ENCODE assay signal across 23 mouse cellular contexts in the genomic region with DNA sequence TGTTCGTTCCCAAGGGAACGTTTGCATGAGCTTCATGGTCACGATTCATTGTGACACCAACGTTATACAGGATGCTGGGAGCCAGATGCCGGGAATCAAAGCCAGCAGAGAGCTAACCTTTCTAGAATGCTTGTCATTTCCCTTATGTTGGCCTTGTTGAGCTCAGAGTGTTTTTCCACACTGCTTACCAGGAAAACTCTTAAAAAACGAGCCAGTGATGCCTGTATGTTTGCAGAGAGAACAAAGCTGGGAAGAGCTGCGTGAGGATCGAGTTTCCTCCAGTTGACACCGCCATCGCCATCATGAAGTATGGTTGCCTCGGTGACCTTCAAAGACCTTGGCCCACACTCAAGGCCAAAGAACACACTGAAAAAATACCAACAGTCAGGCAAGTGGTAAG. TPM values are rescaled to one million over a fixed set of nuclear protein-coding genes. Genes with fewer than 3 reads are reported as not detected.
A peak's percentile ranks its signal among the peaks of the same experiment; 100 is the strongest.
DNase-seq lines count a peak whose midpoint lies in the region; TF ChIP-seq lines count a peak whose summit lies in the region.
"Had no signal": no experiment of that assay in that cellular context is flagged by ENCODE, and none has a peak within 500 bp of the region (broad histone marks: within the 10 kb centered on the region; RNA-seq: fewer than 3 reads in every experiment).

No protein-coding gene starts in this region.

- TF ChIP-seq CTCF in kidney, adult 2 months (conservative IDR thresholded peaks at IDR 0.05; ENCODE audit: insufficient read depth, insufficient read length, low read depth, low read length): no peak
- TF ChIP-seq CTCF in small intestine, adult 2 months (IDR thresholded peaks at IDR 0.05; ENCODE audit: extremely low read depth, insufficient read length, insufficient replicate concordance, low read depth, low read length): no peak

- H3K36me3 ChIP-seq in kidney, adult 2 months (ENCODE audit: control insufficient read depth, insufficient read depth, low read length): no peaks in the 10 kb centered on the region
- no peaks in the 10 kb centered on the region for H3K36me3 ChIP-seq in small intestine, adult 2 months (ENCODE audit: control insufficient read depth, insufficient read depth, low read length)
- H3K36me3 ChIP-seq: hindbrain, embryonic 13.5 days; intestine, embryonic 15.5 days; limb, embryonic 13.5 days; neural tube, embryonic 15.5 days; stomach, embryonic 15.5 days had no signal

- H3K4me3 ChIP-seq in kidney, adult 2 months (ENCODE audit: insufficient read depth, low read depth, low read length): no peak overlapping the region
- H3K4me3 ChIP-seq in small intestine, adult 2 months (ENCODE audit: low read depth, low read length): no peak overlapping the region
- H3K4me3 ChIP-seq: hindbrain, embryonic 13.5 days; intestine, embryonic 15.5 days; limb, embryonic 13.5 days; myocyte; neural tube, embryonic 15.5 days; stomach, embryonic 15.5 days had no signal

- 33% methylated on average over 11 of the region's 11 CpGs for WGBS in kidney, adult 2 months
- 77% methylated on average over 11 of the region's 11 CpGs for WGBS in small intestine, adult 2 months

- no peak for TF ChIP-seq POLR2A in kidney, adult 2 months (IDR thresholded peaks at IDR 0.05; ENCODE audit: low read depth, low read length)
- TF ChIP-seq POLR2A in small intestine, adult 2 months (IDR thresholded peaks at IDR 0.05; ENCODE audit: low read depth, low read length): no peak

- peak; percentile 61 for DNase-seq in adrenal gland, adult 2 months
- DNase-seq in adrenal gland, postnatal 4 days (ENCODE audit: low spot score in 2 of 2): no peak
- DNase-seq in kidney, adult 2 months: peak; percentile 72
- no peak for DNase-seq in kidney, postnatal 4 days
- DNase-seq in thymus, postnatal 4 days: peak; percentile 14
- DNase-seq in thymus, postnatal 14 days: no peak
- DNase-seq in gastrocnemius, postnatal 25 days: no peak
- DNase-seq: cerebellum, adult 11-12 months; cerebellum, postnatal 36 days; heart, adult 18-20 months; layer of hippocampus, adult 9-11 months; lung, postnatal 10 days; midbrain, embryonic 14.5 days had no signal

- no peaks in the 10 kb centered on the region for H3K4me1 ChIP-seq in kidney, adult 2 months (ENCODE audit: control insufficient read depth, insufficient read depth, low read length)
- H3K4me1 ChIP-seq in small intestine, adult 2 months (ENCODE audit: control insufficient read depth, insufficient read depth, insufficient read length, low read length): peaks cover 5% of the 10 kb centered on the region; the same call in 1 of the 2 replicates
- H3K4me1 ChIP-seq: hindbrain, embryonic 13.5 days; limb, embryonic 13.5 days; neural tube, embryonic 15.5 days; stomach, embryonic 15.5 days had no signal

- no peak overlapping the region for H3K27ac ChIP-seq in kidney, adult 2 months (ENCODE audit: insufficient read depth, low read depth, low read length)
- peak overlapping the region; percentile 53 for H3K27ac ChIP-seq in small intestine, adult 2 months (ENCODE audit: insufficient read depth, low read depth, low read length)
- H3K27ac ChIP-seq: hindbrain, embryonic 13.5 days; intestine, embryonic 15.5 days; limb, embryonic 13.5 days; liver, embryonic 14.5 days; neural tube, embryonic 15.5 days; stomach, embryonic 15.5 days had no signal

- no peaks in the 10 kb centered on the region for H3K27me3 ChIP-seq in kidney, adult 2 months (replicated peaks; ENCODE audit: control insufficient read depth, insufficient read depth, low read length)
- no peaks in the 10 kb centered on the region for H3K27me3 ChIP-seq in small intestine, adult 2 months (ENCODE audit: control insufficient read depth, insufficient read depth, low read length)
- H3K27me3 ChIP-seq: CH12.LX; hindbrain, embryonic 13.5 days; intestine, embryonic 15.5 days; limb, embryonic 13.5 days; neural tube, embryonic 15.5 days; stomach, embryonic 15.5 days had no signal

RNA-seq across cellular contexts. Expression of a gene that starts 6.6 kb away (rescaled TPM):
- 10 to 100 TPM; 38.5 to 50.1 TPM for total RNA-seq in adrenal gland, adult 2 months (2021)
- polyA plus RNA-seq in adrenal gland, adult 2 months (2012; rRNA removed): 208 and 246 TPM in 2 replicates
- 10 to 100 TPM; 55.4 to 58.7 TPM for total RNA-seq in adrenal gland, postnatal 4 days (2021)
- 53.8 and 57.1 TPM in 2 replicates for polyA plus RNA-seq in kidney, adult 2 months (2012; rRNA removed)
- polyA plus RNA-seq in small intestine, adult 2 months (2012; rRNA removed): 56.4 and 64.9 TPM in 2 replicates
- 10 to 100 TPM; 40.5 to 41.2 TPM for total RNA-seq in gastrocnemius, postnatal 25 days (2021)

RNA-seq across cellular contexts. Expression of a gene that starts 35.5 kb away (rescaled TPM):
- total RNA-seq in adrenal gland, adult 2 months (2021): 10 to 100 TPM; 10.8 to 27.8 TPM
- polyA plus RNA-seq in adrenal gland, adult 2 months (2012; rRNA removed): 30.5 and 61.1 TPM in 2 replicates
- 10 to 100 TPM; 10.8 to 10.9 TPM for total RNA-seq in adrenal gland, postnatal 4 days (2021)
- 25.1 and 27.9 TPM in 2 replicates for polyA plus RNA-seq in kidney, adult 2 months (2012; rRNA removed)
- 11.1 and 19.6 TPM in 2 replicates for polyA plus RNA-seq in small intestine, adult 2 months (2012; rRNA removed)
- 100 to 1,000 TPM; 787 to 821 TPM for total RNA-seq in gastrocnemius, postnatal 25 days (2021)

RNA-seq across cellular contexts. Expression of a gene that starts 47.2 kb away (rescaled TPM):
- total RNA-seq in adrenal gland, adult 2 months (2021): 1 to 10 TPM; 1.3 to 2.6 TPM
- polyA plus RNA-seq in adrenal gland, adult 2 months (2012; rRNA removed): 1.2 and 2.4 TPM in 2 replicates
- total RNA-seq in adrenal gland, postnatal 4 days (2021): 10 to 100 TPM; 18.2 to 25.4 TPM
- 626 and 739 TPM in 2 replicates for polyA plus RNA-seq in kidney, adult 2 months (2012; rRNA removed)
- 4.2 and 27.5 TPM in 2 replicates for polyA plus RNA-seq in small intestine, adult 2 months (2012; rRNA removed)
- total RNA-seq in gastrocnemius, postnatal 25 days (2021): 10 to 100 TPM; 15.5 to 17.3 TPM
- polyA plus RNA-seq: forebrain, embryonic 16.5 days; myocyte had no signal

Comparison
In these comparisons a context has a peak if more than half of its experiments do, and no peak if none do; other contexts are left out.
1. DNase-seq: peak in adrenal gland, adult 2 months (single experiment), kidney, adult 2 months (single experiment) and thymus, postnatal 4 days (single experiment); none in adrenal gland, postnatal 4 days (0 of 2), kidney, postnatal 4 days (0 of 2), thymus, postnatal 14 days (single experiment) and gastrocnemius, postnatal 25 days (single experiment).
2. RNA of a gene that starts 47.2 kb away (total RNA-seq): 18.2 to 25.4 TPM in adrenal gland, postnatal 4 days and 15.5 to 17.3 TPM in gastrocnemius, postnatal 25 days; 1.3 to 2.6 TPM in adrenal gland, adult 2 months; every median in the first group is over 4 times any median in the second.
3. RNA of a gene that starts 35.5 kb away (total RNA-seq): 787 to 821 TPM in gastrocnemius, postnatal 25 days; 10.8 to 27.8 TPM in adrenal gland, adult 2 months and 10.8 to 10.9 TPM in adrenal gland, postnatal 4 days; every median in the first group is over 10 times any median in the second.